Mouse (Mus musculus): Measurements from ENCODE around the gene Cntnap2. TPM values are rescaled to one million over a fixed set of nuclear protein-coding genes. Genes with fewer than 3 reads are reported as not detected.
A peak's percentile ranks its signal among the peaks of the same experiment; 100 is the strongest.
"Not testable (repeated sequence)": the region's sequence is repeated elsewhere in the genome, so short reads cannot be mapped to it uniquely, and the experiment has no call there.

The Cntnap2 gene
- polyA plus RNA-seq, 1 experiment: not detected

- H3K36me3 ChIP-seq (ENCODE audit: control insufficient read depth, insufficient read depth): no peaks in the 10 kb centered on the region
- H3K79me2 ChIP-seq (ENCODE audit: control insufficient read depth, insufficient read depth): no peaks in the 10 kb centered on the region
- H3K4me2 ChIP-seq (ENCODE audit: low read depth): no peak overlapping the region
- TF ChIP-seq MAX (IDR thresholded peaks at IDR 0.05; ENCODE audit: low read depth) (no peak), USF1 (IDR thresholded peaks at IDR 0.05; ENCODE audit: low read depth) (peak; percentile 7), SRF (IDR thresholded peaks at IDR 0.05; ENCODE audit: control insufficient read depth, insufficient read length, low read depth) (no peak), MYOD1 (IDR thresholded peaks at IDR 0.05; ENCODE audit: control insufficient read depth in 1 of 3, insufficient read length in 2 of 3, low read depth in 2 of 3) (no peak)
- no peak overlapping the region for H3K4me3 ChIP-seq
- no peak overlapping the region for H3ac ChIP-seq (ENCODE audit: control insufficient read depth, insufficient read length)
- no peaks in the 10 kb centered on the region for H3K27me3 ChIP-seq (ENCODE audit: control insufficient read depth, insufficient read depth, insufficient read length)
Observed at GRCm38 (mm10) chr6:47208031-47208430, 2148.9 kb downstream of the Cntnap2 start.

- no peak overlapping the region for H3K4me3 ChIP-seq
- no peak overlapping the region for H3ac ChIP-seq (ENCODE audit: control insufficient read depth, insufficient read length)
- H3K4me2 ChIP-seq (ENCODE audit: low read depth): no peak overlapping the region
- H3K27me3 ChIP-seq (ENCODE audit: control insufficient read depth, insufficient read depth, insufficient read length): no peaks in the 10 kb centered on the region
- H3K36me3 ChIP-seq (ENCODE audit: control insufficient read depth, insufficient read depth): no peaks in the 10 kb centered on the region
- TF ChIP-seq REST (IDR thresholded peaks at IDR 0.05; ENCODE audit: insufficient read depth, insufficient read length) (no peak), POLR2A (IDR thresholded peaks at IDR 0.05; ENCODE audit: insufficient read length, low read depth) (no peak), CEBPB (IDR thresholded peaks at IDR 0.05; ENCODE audit: insufficient read depth, poor library complexity, severe bottlenecking) (no peak), TCF3 (IDR thresholded peaks at IDR 0.05; ENCODE audit: insufficient read length, low read depth) (no peak), POLR2AphosphoS2 (IDR thresholded peaks at IDR 0.05; ENCODE audit: insufficient read length, low read depth) (no peak), E2F4 (IDR thresholded peaks at IDR 0.05; ENCODE audit: insufficient read depth) (no peak), MAX (IDR thresholded peaks at IDR 0.05; ENCODE audit: low read depth) (no peak)
- no peaks in the 10 kb centered on the region for H3K79me2 ChIP-seq (ENCODE audit: control insufficient read depth, insufficient read depth)
Observed at GRCm38 (mm10) chr6:47214731-47215130, 2155.6 kb downstream of the Cntnap2 start.

GRCm38 (mm10) chr6:47223578-47223977 is 2164.4 kb downstream of the Cntnap2 start:
- H3K4me2 ChIP-seq (ENCODE audit: low read depth); H3K36me3 ChIP-seq (ENCODE audit: control insufficient read depth, insufficient read depth); H3K79me2 ChIP-seq (ENCODE audit: control insufficient read depth, insufficient read depth); H3K4me3 ChIP-seq; H3ac ChIP-seq (ENCODE audit: control insufficient read depth, insufficient read length); H3K27me3 ChIP-seq (ENCODE audit: control insufficient read depth, insufficient read depth, insufficient read length): not testable (repeated sequence)

- H3K36me3 ChIP-seq (ENCODE audit: control insufficient read depth, insufficient read depth); H3K4me2 ChIP-seq (ENCODE audit: low read depth); H3K27me3 ChIP-seq (ENCODE audit: control insufficient read depth, insufficient read depth, insufficient read length); H3K79me2 ChIP-seq (ENCODE audit: control insufficient read depth, insufficient read depth); H3K4me3 ChIP-seq; H3ac ChIP-seq (ENCODE audit: control insufficient read depth, insufficient read length): not testable (repeated sequence)
Observed at GRCm38 (mm10) chr6:47225391-47225790, 2166.2 kb downstream of the Cntnap2 start.

GRCm38 (mm10) chr6:47227601-47228000 is 2168.4 kb downstream of the Cntnap2 start:
- Histone ChIP-seq H3K27me3 (ENCODE audit: control insufficient read depth, insufficient read depth, insufficient read length) (no peaks in the 10 kb centered on the region), H3K79me2 (ENCODE audit: control insufficient read depth, insufficient read depth) (no peaks in the 10 kb centered on the region), H3K36me3 (ENCODE audit: control insufficient read depth, insufficient read depth) (no peaks in the 10 kb centered on the region), H3K4me2 (ENCODE audit: low read depth) (no peak overlapping the region), H3ac (ENCODE audit: control insufficient read depth, insufficient read length) (no peak overlapping the region), H3K4me3 (no peak overlapping the region)
- TF ChIP-seq MYOD1 (IDR thresholded peaks at IDR 0.05; ENCODE audit: control insufficient read depth in 1 of 3, insufficient read length in 2 of 3, low read depth in 2 of 3): no peak
- no peak for TF ChIP-seq TCF3 (IDR thresholded peaks at IDR 0.05; ENCODE audit: insufficient read length, low read depth)
- TF ChIP-seq REST (IDR thresholded peaks at IDR 0.05; ENCODE audit: insufficient read depth, insufficient read length): no peak
- TF ChIP-seq E2F4 (IDR thresholded peaks at IDR 0.05; ENCODE audit: insufficient read depth): no peak

GRCm38 (mm10) chr6:47228676-47229317 is 2169.6 kb downstream of the Cntnap2 start:
- Histone ChIP-seq H3K79me2 (ENCODE audit: control insufficient read depth, insufficient read depth) (no peaks in the 10 kb centered on the region), H3K27me3 (ENCODE audit: control insufficient read depth, insufficient read depth, insufficient read length) (no peaks in the 10 kb centered on the region), H3ac (ENCODE audit: control insufficient read depth, insufficient read length) (no peak overlapping the region), H3K36me3 (ENCODE audit: control insufficient read depth, insufficient read depth) (no peaks in the 10 kb centered on the region), H3K4me2 (ENCODE audit: low read depth) (no peak overlapping the region), H3K4me3 (no peak overlapping the region)
- TF ChIP-seq MYOG (IDR thresholded peaks at IDR 0.05; ENCODE audit: control insufficient read depth in 1 of 3, insufficient read depth in 1 of 3, insufficient read length in 2 of 3, low read depth in 2 of 3) (no peak), TCF12 (IDR thresholded peaks at IDR 0.05; ENCODE audit: insufficient read depth, poor library complexity, severe bottlenecking) (no peak), TCF3 (IDR thresholded peaks at IDR 0.05; ENCODE audit: insufficient read length, low read depth) (no peak), POLR2AphosphoS2 (IDR thresholded peaks at IDR 0.05; ENCODE audit: insufficient read length, low read depth) (no peak), E2F4 (IDR thresholded peaks at IDR 0.05; ENCODE audit: insufficient read depth) (no peak), CEBPB (IDR thresholded peaks at IDR 0.05; ENCODE audit: insufficient read depth, poor library complexity, severe bottlenecking) (no peak), SRF (IDR thresholded peaks at IDR 0.05; ENCODE audit: control insufficient read depth, insufficient read length, low read depth) (no peak), USF1 (IDR thresholded peaks at IDR 0.05; ENCODE audit: low read depth) (no peak), MAX (IDR thresholded peaks at IDR 0.05; ENCODE audit: low read depth) (no peak)
